Mouse (Mus musculus): ENCODE results near the gene Rplp0.

Gene Rplp0

GRCm38 (mm10) chr5:115586166-115586565, 26.9 kb downstream of the Rplp0 start:
- DNase-seq: no peak

- DNase-seq: no peak
Observed at GRCm38 (mm10) chr5:115586780-115587179, 27.5 kb downstream of the Rplp0 start.

- peak; percentile 37 for DNase-seq
Observed at GRCm38 (mm10) chr5:115591028-115591427, 31.8 kb downstream of the Rplp0 start.

GRCm38 (mm10) chr5:115591506-115591905, 32.2 kb downstream of the Rplp0 start:
- DNase-seq: no peak

GRCm38 (mm10) chr5:115603561-115603960, 44.3 kb downstream of the Rplp0 start:
- no peak for DNase-seq

GRCm38 (mm10) chr5:115611566-115611965, 52.3 kb downstream of the Rplp0 start:
- DNase-seq: no peak

All from kidney, postnatal 14 days (tissue).